ENCODE assay signal across 22 mouse cellular contexts in genomic region chr5:115099991-115100390, GRCm38 (mm10). TPM values are rescaled to one million over a fixed set of nuclear protein-coding genes. Genes with fewer than 3 reads are reported as not detected.
DNase-seq lines count a peak whose midpoint lies in the region; ATAC-seq and TF ChIP-seq lines count a peak whose summit lies in the region.
"Had no signal": no experiment of that assay in that cellular context is flagged by ENCODE, and none has a peak within 500 bp of the region (broad histone marks: within the 10 kb centered on the region; RNA-seq: fewer than 3 reads in every experiment).

No protein-coding gene starts in this region.

- no peak overlapping the region for H3K9ac ChIP-seq in liver, postnatal 0 days (replicated peaks)
- H3K9ac ChIP-seq: hindbrain, embryonic 15.5 days; limb, embryonic 13.5 days; liver, embryonic 15.5 days; neural tube, embryonic 15.5 days had no signal

- no peak for TF ChIP-seq EP300 in liver, postnatal 0 days (IDR thresholded peaks at IDR 0.05; ENCODE audit: low read depth)

- H3K27ac ChIP-seq in liver, postnatal 0 days (ENCODE audit: low read depth), result peak overlapping the region; percentile 75
- H3K27ac ChIP-seq: hindbrain, embryonic 15.5 days; limb, embryonic 13.5 days; liver, embryonic 15.5 days; neural tube, embryonic 15.5 days had no signal

- peaks cover 13% of the 10 kb centered on the region for H3K4me1 ChIP-seq in liver, postnatal 0 days (ENCODE audit: insufficient read depth)
- H3K4me1 ChIP-seq: hindbrain, embryonic 15.5 days; limb, embryonic 13.5 days; neural tube, embryonic 15.5 days had no signal

- no peak for TF ChIP-seq CTCF in liver, postnatal 0 days (IDR thresholded peaks at IDR 0.05; ENCODE audit: low read depth)

- intact Hi-C loops in heart, postnatal 10 days (cut with DNase I), result no loop called here

- H3K9me3 ChIP-seq in liver, postnatal 0 days (ENCODE audit: low read length), result no peaks in the 10 kb centered on the region
- H3K9me3 ChIP-seq: hindbrain, embryonic 15.5 days; limb, embryonic 13.5 days; liver, embryonic 15.5 days; neural tube, embryonic 15.5 days had no signal

- H3K27me3 ChIP-seq in liver, postnatal 0 days (ENCODE audit: insufficient read depth, low read length), result no peaks in the 10 kb centered on the region
- H3K27me3 ChIP-seq: hindbrain, embryonic 15.5 days; limb, embryonic 13.5 days; liver, embryonic 15.5 days; neural tube, embryonic 15.5 days had no signal

- peaks cover 48% of the 10 kb centered on the region for H3K36me3 ChIP-seq in liver, postnatal 0 days (replicated peaks; ENCODE audit: insufficient read depth, low read length)

- no peak overlapping the region for H3K4me3 ChIP-seq in liver, postnatal 0 days (ENCODE audit: low read depth, low read length)
- H3K4me3 ChIP-seq: hindbrain, embryonic 15.5 days; limb, embryonic 13.5 days; liver, embryonic 15.5 days; neural tube, embryonic 15.5 days had no signal

- WGBS in liver, postnatal 0 days (ENCODE audit: insufficient replicate concordance), result 78% methylated on average over 9 of the region's 9 CpGs

- peak; percentile 16 to 24 for DNase-seq in heart, postnatal 10 days
- DNase-seq in heart, adult 9 months (ENCODE audit: low spot score in 2 of 2), result no peak
- no peak for DNase-seq in liver, postnatal 0 days
- DNase-seq in liver, result no peak
- peak; percentile 60 for DNase-seq in adrenal gland, postnatal 25 days
- DNase-seq in lung, postnatal 25 days (ENCODE audit: low spot score), result peak; percentile 22
- no peak for DNase-seq in spleen, postnatal 36 days (ENCODE audit: low spot score in 2 of 2)
- DNase-seq: cerebellum, adult 9-10 months; gastrocnemius, postnatal 10 days; heart, postnatal 36 days had no signal

- ATAC-seq in liver, postnatal 0 days, result peak; percentile 30; the same call in 1 of the 2 replicates
- ATAC-seq: activated CD4-positive, CD25-positive, alpha-beta regulatory T cell, adult 4 months; forebrain, embryonic 14.5 days had no signal

- no peak overlapping the region for H3K4me2 ChIP-seq in liver, postnatal 0 days (ENCODE audit: low read depth, low read length)
- H3K4me2 ChIP-seq: hindbrain, embryonic 15.5 days; limb, embryonic 13.5 days; liver, embryonic 15.5 days; midbrain, embryonic 11.5 days; neural tube, embryonic 15.5 days had no signal

RNA-seq across cellular contexts. Expression of gene Gm10401, which starts 1.9 kb away (rescaled TPM):
- not detected for total RNA-seq in heart, postnatal 10 days (2021)
- polyA plus RNA-seq in liver, postnatal 0 days (2015; fragmentation: Nextera tagmentation; extraction: Ambion mirVana), result 6.0 and 6.6 TPM in 2 replicates
- not detected in 2 replicates for total RNA-seq in adrenal gland, postnatal 25 days (2021)
- total RNA-seq: gastrocnemius, postnatal 10 days; heart, postnatal 36 days; left cerebral cortex, adult 18-20 months; left cerebral cortex, postnatal 25 days; midbrain, postnatal 0 days had no signal
- polyA plus RNA-seq: brain, embryonic 14.5 days; frontal cortex, adult 2 months had no signal

RNA-seq across cellular contexts. Expression of gene Acads, which starts 19.2 kb away (rescaled TPM):
- 100 to 1,000 TPM; 198 to 202 TPM for total RNA-seq in heart, postnatal 10 days (2021)
- polyA plus RNA-seq in liver, postnatal 0 days (2015; fragmentation: Nextera tagmentation; extraction: Ambion mirVana), result 87.9 and 93.4 TPM in 2 replicates
- total RNA-seq in adrenal gland, postnatal 25 days (2021), result 181 and 197 TPM in 2 replicates

RNA-seq across cellular contexts. Expression of gene Unc119b, which starts 34.8 kb away (rescaled TPM):
- 10 to 100 TPM; 23.8 TPM for total RNA-seq in heart, postnatal 10 days (2021)
- polyA plus RNA-seq in liver, postnatal 0 days (2015; fragmentation: Nextera tagmentation; extraction: Ambion mirVana), result 6.9 and 8.0 TPM in 2 replicates
- total RNA-seq in adrenal gland, postnatal 25 days (2021), result 36.2 and 41.3 TPM in 2 replicates

RNA-seq across cellular contexts. Expression of gene Mlec, which starts 58.0 kb away (rescaled TPM):
- total RNA-seq in heart, postnatal 10 days (2021), result 10 to 100 TPM; 72.9 to 85.0 TPM
- polyA plus RNA-seq in liver, postnatal 0 days (2015; fragmentation: Nextera tagmentation; extraction: Ambion mirVana), result 8.2 and 10.1 TPM in 2 replicates
- 139 and 194 TPM in 2 replicates for total RNA-seq in adrenal gland, postnatal 25 days (2021)

Comparison
In these comparisons a context has a peak if more than half of its experiments do, and no peak if none do; other contexts are left out.
1. DNase-seq: peak in heart, postnatal 10 days (2 of 2), adrenal gland, postnatal 25 days (single experiment) and lung, postnatal 25 days (single experiment); none in heart, adult 9 months (0 of 2), liver, postnatal 0 days (single experiment), liver (single experiment) and spleen, postnatal 36 days (0 of 2).